Mouse (Mus musculus) C2C12 (cell line): ENCODE data around the gene Mrps36. TPM values are rescaled to one million over a fixed set of nuclear protein-coding genes. Genes with fewer than 3 reads are reported as not detected.
"Not testable (repeated sequence)": the region's sequence is repeated elsewhere in the genome, so short reads cannot be mapped to it uniquely, and the experiment has no call there.

Experiments used
- H3K27me3 ChIP-seq: one replicate; pipeline ENCODE4 v1.6.1; 2011; ENCODE audit not compliant: control insufficient read depth, insufficient read depth, insufficient read length
- H3K36me3 ChIP-seq: one replicate; pipeline ENCODE4 v1.6.1; 2011; ENCODE audit not compliant: control insufficient read depth, insufficient read depth
- H3K4me3 ChIP-seq: one replicate; pipeline ENCODE4 v1.5.1; 2011; ENCODE audit warnings: mild to moderate bottlenecking, control low read depth; ENCODE audit not compliant: poor library complexity, insufficient read depth, severe bottlenecking
- H3K79me2 ChIP-seq: one replicate; pipeline ENCODE4 v1.6.1; 2011; ENCODE audit not compliant: control insufficient read depth, insufficient read depth
- H3K79me3 ChIP-seq: one replicate; pipeline ENCODE4 v1.6.1; 2011; ENCODE audit warnings: low read depth, control low read depth
- H3ac ChIP-seq: one replicate; pipeline ENCODE3; 2011; ENCODE audit warnings: low read depth; ENCODE audit not compliant: control insufficient read depth, insufficient read length
- CEBPB ChIP-seq: IDR thresholded peaks from one replicate; pipeline ENCODE4 v1.6.1; 2011; ENCODE audit warnings: low read depth, mild to moderate bottlenecking, control low read depth, moderate library complexity
- CTCF ChIP-seq: IDR thresholded peaks from one replicate; pipeline ENCODE4 v1.5.1; 2011; ENCODE audit not compliant: control insufficient read depth, insufficient read depth, insufficient read length
- FOSL1 ChIP-seq: IDR thresholded peaks from one replicate; pipeline ENCODE4 v1.8.0; 2011; ENCODE audit warnings: mild to moderate bottlenecking, low read length; ENCODE audit not compliant: poor library complexity, insufficient read depth, severe bottlenecking
- MAX ChIP-seq: IDR thresholded peaks from one replicate; pipeline ENCODE4 v1.6.1; 2011; ENCODE audit warnings: mild to moderate bottlenecking, control low read depth
- MYOD1 ChIP-seq: IDR thresholded peaks from one replicate; pipeline ENCODE4 v1.6.1; 2011; ENCODE audit warnings: low read depth; ENCODE audit not compliant: control insufficient read depth, insufficient read length
- MYOG ChIP-seq: IDR thresholded peaks from one replicate; pipeline ENCODE4 v1.6.1; 2011; ENCODE audit not compliant: control insufficient read depth, insufficient read length; ENCODE audit errors: extremely low read depth
- USF1 ChIP-seq: IDR thresholded peaks from one replicate; pipeline ENCODE4 v1.6.1; 2011; ENCODE audit warnings: low read depth, mild to moderate bottlenecking, control low read depth, moderate library complexity
- polyA plus RNA-seq: library from polyadenylated mRNA; unstranded; fragments of >200 nt; fragmentation: generic; extraction: Trizol; gene quantifications from one replicate; pipeline ENCODE4 v1.2.1, GENCODE M21; 2012; ENCODE audit warnings: missing spikeins

The Mrps36 gene
- polyA plus RNA-seq, 1 experiment, result 120 TPM

DNA sequence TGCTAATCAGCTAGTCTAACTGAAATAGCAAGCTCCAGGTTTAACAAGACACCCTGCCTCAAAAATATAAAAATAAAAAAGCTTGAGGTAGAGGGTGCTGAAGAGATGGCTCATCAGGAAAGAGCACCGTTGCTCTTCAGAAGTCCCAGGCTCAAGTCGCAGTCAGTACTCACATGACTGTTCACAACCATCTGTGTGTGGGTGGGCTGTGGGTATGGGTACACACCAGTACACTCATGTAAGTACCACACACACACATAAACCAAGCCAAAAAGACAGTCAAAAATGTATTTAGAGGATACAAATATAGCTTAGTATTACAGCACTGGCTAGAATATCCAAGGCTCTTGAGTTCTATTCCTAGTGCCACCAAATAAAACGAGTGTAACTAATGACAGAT, 1.6 kb upstream of the Mrps36 start:
- H3ac ChIP-seq, result no peak overlapping the region
- no peaks in the 10 kb centered on the region for H3K36me3 ChIP-seq

DNA sequence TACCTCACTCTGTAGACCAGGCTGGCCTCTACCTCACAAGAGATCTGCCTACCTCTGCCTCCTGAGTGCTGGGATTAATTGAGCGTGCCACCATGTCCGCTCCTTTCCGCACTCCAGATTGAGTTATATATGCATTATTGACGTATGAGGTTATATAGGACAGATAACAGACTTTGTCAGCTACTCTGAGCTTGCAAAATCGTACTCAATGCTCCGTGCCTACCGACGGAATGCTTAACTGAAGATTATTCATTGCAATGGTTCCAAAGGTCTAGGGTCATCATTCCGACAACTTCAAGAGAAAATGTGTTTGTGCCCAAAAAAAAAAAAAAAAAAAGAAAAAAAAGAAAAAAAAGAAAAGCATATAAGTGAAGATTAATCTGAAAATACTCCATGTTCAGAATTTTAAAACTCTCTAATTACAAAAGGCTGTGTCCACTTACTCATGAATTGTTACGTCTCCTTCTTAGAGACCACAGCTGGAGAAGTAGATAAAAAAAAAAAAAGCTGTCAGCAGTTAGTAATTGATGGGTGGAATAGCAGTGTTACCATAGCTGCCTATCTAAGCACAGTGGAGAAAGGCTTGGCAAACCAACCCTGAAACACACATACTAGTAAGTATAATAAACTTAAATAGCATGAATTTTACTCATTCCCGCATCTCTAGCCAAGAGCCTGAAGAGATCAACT, 968 bp downstream of the Mrps36 start:
- TF ChIP-seq CEBPB (no peak), USF1 (no peak)
- H3K79me2 ChIP-seq, result peaks cover 43% of the 10 kb centered on the region
- H3K27me3 ChIP-seq, result no peaks in the 10 kb centered on the region
- H3ac ChIP-seq, result no peak overlapping the region
- peaks cover 22% of the 10 kb centered on the region for H3K79me3 ChIP-seq
- peak overlapping the region; percentile 84 for H3K4me3 ChIP-seq
- no peaks in the 10 kb centered on the region for H3K36me3 ChIP-seq

More for the DNA sequence above, 1.6 kb upstream of the Mrps36 start:
- H3K4me3 ChIP-seq, result no peak overlapping the region
- no peaks in the 10 kb centered on the region for H3K27me3 ChIP-seq
- TF ChIP-seq MYOG (no peak), CEBPB (no peak), MYOD1 (no peak), CTCF (no peak), USF1 (no peak), FOSL1 (no peak), MAX (no peak)
- H3K79me3 ChIP-seq, result peaks cover 21% of the 10 kb centered on the region
- peaks cover 29% of the 10 kb centered on the region for H3K79me2 ChIP-seq

DNA sequence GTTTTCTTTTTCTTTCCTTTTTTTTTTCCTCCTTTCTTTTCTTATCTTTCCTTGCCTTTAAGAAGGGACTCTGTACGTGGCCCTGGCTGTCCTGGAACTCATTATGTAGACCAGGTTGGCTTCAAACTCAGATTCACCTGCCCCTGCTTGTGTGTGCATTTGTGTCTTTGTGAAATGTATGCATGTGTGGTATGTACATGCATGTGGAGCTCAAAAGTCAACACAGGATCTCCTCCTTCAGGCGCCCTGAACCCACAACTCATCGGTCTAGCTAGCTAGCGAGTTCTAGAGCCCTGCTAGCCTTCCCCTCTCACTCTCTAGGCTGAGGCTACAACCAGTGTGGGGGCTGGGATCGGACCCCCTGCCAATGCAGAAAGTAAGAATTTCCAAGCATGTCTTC, 1.6 kb downstream of the Mrps36 start:
- Histone ChIP-seq H3K36me3 (no peaks in the 10 kb centered on the region), H3K27me3 (no peaks in the 10 kb centered on the region), H3ac (no peak overlapping the region), H3K79me2 (peaks cover 43% of the 10 kb centered on the region), H3K4me3 (no peak overlapping the region), H3K79me3 (peaks cover 22% of the 10 kb centered on the region)
- TF ChIP-seq CTCF (no peak), USF1 (no peak), FOSL1 (no peak), CEBPB (no peak), MYOD1 (no peak), MYOG (no peak), MAX (no peak)

DNA sequence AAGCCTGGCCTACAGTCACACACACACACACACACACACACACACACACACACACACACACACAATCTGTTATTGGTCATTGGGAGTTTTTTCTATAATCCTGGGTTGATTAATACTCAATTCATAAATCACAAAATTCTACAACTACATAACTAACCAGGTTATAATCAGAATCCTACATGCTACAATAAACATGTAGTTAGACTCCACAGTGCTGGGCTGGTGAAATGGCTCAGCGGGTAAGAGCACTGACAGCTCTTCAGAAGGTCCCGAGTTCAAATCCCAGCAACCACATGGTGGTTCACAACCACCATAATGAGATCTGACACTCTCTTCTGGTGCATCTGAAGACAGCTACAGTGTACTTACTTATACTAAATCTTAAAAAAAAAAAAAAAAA, 11.7 kb downstream of the Mrps36 start:
- peaks cover 25% of the 10 kb centered on the region for H3K36me3 ChIP-seq
- H3K4me3 ChIP-seq, result no peak overlapping the region
- TF ChIP-seq CTCF, result no peak
- no peak for TF ChIP-seq MAX
- TF ChIP-seq CEBPB, result no peak
- TF ChIP-seq MYOG, result no peak
- no peak for TF ChIP-seq USF1
- TF ChIP-seq FOSL1, result no peak
- no peak for TF ChIP-seq MYOD1
- H3K79me2 ChIP-seq, result peaks cover 31% of the 10 kb centered on the region
- no peak overlapping the region for H3ac ChIP-seq
- no peaks in the 10 kb centered on the region for H3K27me3 ChIP-seq
- peaks cover 27% of the 10 kb centered on the region for H3K79me3 ChIP-seq

DNA sequence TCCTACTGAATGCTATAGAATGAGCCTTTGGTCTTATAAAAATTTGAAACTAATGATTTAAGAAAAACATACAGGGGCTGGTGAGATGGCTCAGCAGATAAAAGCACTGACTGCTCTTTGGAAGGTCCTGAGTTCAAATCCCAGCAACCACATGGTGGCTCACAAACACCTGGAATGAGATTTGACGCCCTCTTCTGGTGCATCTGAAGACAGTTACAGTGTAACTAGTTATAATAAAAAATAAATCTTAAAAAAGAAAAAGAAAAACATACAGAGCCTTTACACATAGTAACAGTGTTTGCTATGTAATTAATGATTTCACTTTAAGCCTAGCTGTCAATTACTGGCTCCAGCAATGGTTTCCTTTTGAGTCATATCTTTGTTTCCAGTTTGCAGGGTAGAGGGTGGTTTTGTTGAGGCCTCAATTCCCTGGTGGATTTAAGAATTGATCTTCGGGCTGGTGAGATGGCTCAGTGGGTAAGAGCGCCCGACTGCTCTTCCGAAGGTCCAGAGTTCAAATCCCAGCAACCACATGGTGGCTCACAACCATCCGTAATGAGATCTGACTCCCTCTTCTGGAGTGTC, 12.9 kb downstream of the Mrps36 start:
- H3K27me3 ChIP-seq, H3K4me3 ChIP-seq: not testable (repeated sequence)
- peaks cover 29% of the 10 kb centered on the region for H3K36me3 ChIP-seq

DNA sequence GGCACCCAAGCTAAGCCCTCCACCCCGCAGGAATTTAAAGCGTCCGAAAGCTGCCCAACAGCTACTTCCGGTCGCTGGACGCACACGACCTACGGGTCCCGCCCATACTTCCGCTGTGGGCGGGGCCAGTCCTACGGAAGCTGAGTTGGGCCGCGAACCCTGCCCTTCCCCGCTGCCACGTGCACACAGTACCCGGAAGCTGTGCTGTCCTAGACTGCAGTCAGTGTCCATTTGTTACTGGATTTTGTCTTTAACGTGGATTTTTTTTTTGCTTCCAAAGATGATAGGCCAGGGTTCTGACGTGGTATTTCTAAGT, 13.6 kb downstream of the Mrps36 start, which contains the start of gene Cdk7:
Gene Cdk7, minus strand, starts transcription at position 79 of the 316 bp plus-strand sequence.
- H3K79me2 ChIP-seq, result peaks cover 50% of the 10 kb centered on the region
- no peak for TF ChIP-seq CTCF
- TF ChIP-seq USF1, result peak; percentile 88
- peak; percentile 99 for TF ChIP-seq MAX
- no peak for TF ChIP-seq FOSL1
- no peak for TF ChIP-seq MYOD1
- no peak for TF ChIP-seq CEBPB
- TF ChIP-seq MYOG, result no peak
- H3K27me3 ChIP-seq, result no peaks in the 10 kb centered on the region
- peak within 1 kb of the TSS; percentile 95 for H3ac ChIP-seq
- peak within 1 kb of the TSS; percentile 99 for H3K4me3 ChIP-seq
- H3K79me3 ChIP-seq, result peaks cover 43% of the 10 kb centered on the region
- H3K36me3 ChIP-seq, result peaks cover 29% of the 10 kb centered on the region

More for the DNA sequence above, 12.9 kb downstream of the Mrps36 start:
- Histone ChIP-seq H3K79me3 (peaks cover 38% of the 10 kb centered on the region), H3K79me2 (peaks cover 43% of the 10 kb centered on the region)
- H3ac ChIP-seq, result not testable (repeated sequence)
